Mouse (Mus musculus): ENCODE data around the gene Meis3. TPM values are rescaled to one million over a fixed set of nuclear protein-coding genes. Genes with fewer than 3 reads are reported as not detected.

Meis3 gene
- polyA plus RNA-seq, 1 experiment from 2014 or later = 96.9 TPM

DNA sequence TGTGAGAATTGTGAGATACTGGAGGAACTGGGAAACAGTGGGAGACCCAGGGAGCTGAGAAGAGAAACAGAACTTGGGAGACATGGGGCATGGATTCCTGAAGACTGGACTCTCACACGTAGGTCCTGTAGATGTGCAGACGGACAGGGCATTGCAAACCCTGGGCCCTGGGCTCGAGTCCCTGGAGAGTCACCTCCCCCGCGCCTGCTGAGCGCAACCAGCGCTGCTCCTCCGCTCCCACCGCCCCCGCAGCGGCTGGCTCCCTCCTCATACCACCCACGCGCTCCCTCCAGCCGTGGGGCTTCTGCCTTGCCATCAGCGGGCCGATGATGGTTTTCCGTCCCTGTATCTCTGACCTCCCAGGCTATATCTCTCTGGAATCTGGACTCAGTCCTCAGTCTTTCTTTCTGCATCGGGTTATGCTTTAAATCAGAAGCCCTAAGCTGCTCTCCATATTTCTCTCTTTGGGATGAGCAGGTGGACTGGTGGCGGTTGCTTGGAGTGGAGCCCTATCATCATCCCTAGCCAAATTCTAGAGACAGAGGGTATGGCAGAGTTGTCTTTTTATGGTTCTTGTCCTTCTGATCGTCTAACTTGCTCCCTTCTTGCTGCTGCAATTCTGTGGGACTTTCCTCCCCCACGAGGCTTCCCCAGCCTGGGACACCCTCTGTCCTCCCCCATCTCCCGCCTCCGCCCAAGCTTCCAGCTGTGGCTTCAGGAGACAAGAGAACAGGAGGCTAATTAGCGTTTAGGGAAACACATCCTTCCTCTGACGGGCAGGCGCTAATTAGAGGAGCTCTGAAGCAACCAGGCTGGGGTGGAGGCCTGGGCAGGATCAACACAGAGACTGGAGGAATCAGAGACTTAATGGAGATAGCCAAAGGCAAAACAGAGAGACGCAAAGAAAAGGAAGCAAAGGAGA is 28.1 kb upstream of the Meis3 start:
- peak; percentile 61 for ATAC-seq
- Histone ChIP-seq H3K4me1 (peaks cover 19% of the 10 kb centered on the region), H3K27me3 (no peaks in the 10 kb centered on the region), H3K4me3 (no peak overlapping the region), H3K9ac (no peak overlapping the region), H3K27ac (peak overlapping the region; percentile 61), H3K36me3 (ENCODE audit: poor library complexity, severe bottlenecking) (peaks cover 12% of the 10 kb centered on the region), H3K9me3 (replicated peaks) (no peaks in the 10 kb centered on the region), H3K4me2 (peak overlapping the region; percentile 7)
- WGBS = 24% methylated on average over 27 of the region's 27 CpGs

DNA sequence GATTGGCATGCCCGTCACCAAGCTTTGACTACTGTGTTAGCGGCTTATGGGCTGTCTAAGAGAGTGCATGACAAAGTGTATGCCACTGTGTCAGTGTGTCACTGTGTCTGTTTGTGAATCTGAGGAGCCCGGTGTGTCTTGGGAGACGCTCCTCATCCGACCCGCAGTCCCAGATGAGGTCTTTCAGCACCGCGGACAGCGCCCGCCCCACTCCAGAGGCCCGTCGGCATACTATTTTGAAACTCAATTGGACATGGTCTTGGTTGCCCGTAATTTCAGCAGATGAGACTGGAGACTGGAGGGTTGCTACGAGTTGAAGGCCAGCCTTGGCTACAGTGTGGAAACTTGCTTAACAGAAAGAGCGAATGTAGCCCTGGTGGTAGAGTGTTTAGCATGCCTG is 27.2 kb upstream of the Meis3 start:
- H3K9ac ChIP-seq = no peak overlapping the region
- H3K36me3 ChIP-seq (ENCODE audit: poor library complexity, severe bottlenecking) = peaks cover 12% of the 10 kb centered on the region
- no peak overlapping the region for H3K27ac ChIP-seq
- H3K9me3 ChIP-seq (replicated peaks) = no peaks in the 10 kb centered on the region
- WGBS = 15% methylated on average over 15 of the region's 15 CpGs
- peaks cover 19% of the 10 kb centered on the region for H3K4me1 ChIP-seq
- ATAC-seq = no peak
- H3K4me3 ChIP-seq = no peak overlapping the region
- H3K4me2 ChIP-seq = no peak overlapping the region
- H3K27me3 ChIP-seq = no peaks in the 10 kb centered on the region

DNA sequence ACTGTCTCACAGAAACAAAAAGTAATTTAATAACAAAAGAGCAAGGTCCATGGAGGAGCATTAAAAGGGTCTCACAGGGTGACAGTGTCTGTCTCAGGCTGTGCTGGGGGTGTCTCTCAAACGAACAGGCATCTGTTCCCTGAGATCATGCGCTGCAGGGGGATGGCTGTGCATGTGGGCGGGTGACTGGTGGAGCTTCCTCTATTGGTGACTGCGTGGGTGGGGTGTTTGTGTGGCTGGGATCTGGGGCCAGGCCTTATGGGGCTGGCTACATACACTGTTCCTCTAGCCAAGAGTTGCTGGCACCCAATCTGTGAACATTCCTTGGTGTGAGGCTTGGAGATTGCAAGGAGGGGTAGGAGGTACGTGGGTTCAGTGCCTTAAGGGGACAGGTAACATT is 25.6 kb upstream of the Meis3 start:
- H3K4me1 ChIP-seq = peaks cover 24% of the 10 kb centered on the region
- no peaks in the 10 kb centered on the region for H3K27me3 ChIP-seq
- ATAC-seq = peak; percentile 57; the same call in 1 of the 2 replicates
- H3K4me3 ChIP-seq = no peak overlapping the region
- H3K27ac ChIP-seq = peak overlapping the region; percentile 3; the same call in 1 of the 2 replicates
- H3K9me3 ChIP-seq (replicated peaks) = no peaks in the 10 kb centered on the region
- H3K36me3 ChIP-seq (ENCODE audit: poor library complexity, severe bottlenecking) = peaks cover 7% of the 10 kb centered on the region
- no peak overlapping the region for H3K4me2 ChIP-seq
- no peak overlapping the region for H3K9ac ChIP-seq
- 56% methylated on average over 5 of the region's 5 CpGs for WGBS

DNA sequence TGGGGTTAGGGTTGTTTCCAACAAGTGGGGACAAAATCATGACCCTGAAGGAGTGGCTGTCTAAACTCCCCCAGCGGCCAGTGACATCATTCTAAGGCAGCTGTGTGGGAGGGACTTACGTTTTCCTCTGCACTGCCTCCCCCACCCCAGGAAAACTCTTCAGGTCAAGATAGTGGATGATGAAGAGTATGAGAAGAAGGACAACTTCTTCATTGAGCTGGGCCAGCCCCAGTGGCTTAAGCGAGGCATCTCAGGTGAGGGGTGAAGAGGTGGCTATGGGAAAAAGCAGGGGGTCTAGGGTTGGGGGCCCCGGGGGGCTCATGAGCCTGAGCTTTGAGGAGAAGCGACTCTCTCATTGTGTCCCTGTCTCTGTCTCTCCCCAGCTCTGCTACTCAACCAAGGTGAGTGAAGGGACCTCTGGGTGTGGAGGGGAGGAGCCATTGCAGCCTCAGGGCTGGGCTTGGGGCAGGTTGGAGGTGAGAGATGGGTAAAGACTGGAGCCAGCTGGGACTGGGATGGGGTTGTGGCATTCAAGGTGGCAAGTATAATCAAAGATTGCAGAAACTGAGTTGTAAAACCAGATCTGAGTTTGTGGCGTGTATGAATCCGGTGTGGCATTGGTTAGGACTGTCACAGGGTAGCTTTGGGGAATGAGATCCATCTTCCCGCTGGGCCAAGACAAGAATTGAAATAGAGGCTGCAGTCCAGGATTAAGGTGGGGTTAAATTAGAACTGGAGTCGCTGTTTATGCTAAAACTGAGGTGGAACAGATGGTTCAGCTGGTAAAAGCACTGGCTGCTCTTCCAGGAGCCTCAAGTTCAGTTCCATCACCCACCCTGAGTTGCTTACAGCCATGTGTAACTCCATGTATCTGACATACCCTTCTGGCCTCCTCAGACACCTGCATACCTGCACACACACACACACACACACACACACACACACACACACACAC is 24.4 kb upstream of the Meis3 start:
- Histone ChIP-seq H3K27me3 (no peaks in the 10 kb centered on the region), H3K4me2 (no peak overlapping the region), H3K4me1 (peaks cover 24% of the 10 kb centered on the region), H3K9me3 (replicated peaks) (no peaks in the 10 kb centered on the region), H3K9ac (no peak overlapping the region), H3K27ac (no peak overlapping the region), H3K36me3 (ENCODE audit: poor library complexity, severe bottlenecking) (no peaks in the 10 kb centered on the region), H3K4me3 (no peak overlapping the region)
- ATAC-seq = no peak
- WGBS = 71% methylated on average over 9 of the region's 9 CpGs

DNA sequence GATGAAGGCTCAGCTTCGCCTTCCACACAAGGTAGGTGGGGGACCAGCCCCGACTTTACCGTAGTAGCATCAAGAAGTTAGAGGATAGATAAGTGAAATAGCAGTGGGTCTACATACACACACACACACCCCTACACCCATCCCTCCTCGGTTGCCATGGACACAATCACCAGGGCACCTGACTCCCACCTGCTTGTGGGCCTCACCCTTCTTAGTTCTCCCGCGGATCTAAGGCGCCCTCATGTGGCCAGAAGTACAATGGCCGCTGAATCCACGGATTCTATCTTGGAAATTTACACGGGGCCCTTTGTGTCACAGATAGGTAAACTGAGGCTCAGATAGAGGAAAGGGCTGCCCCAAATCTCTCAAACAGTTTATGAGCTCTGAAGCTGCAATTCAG is 21.4 kb upstream of the Meis3 start:
- no peaks in the 10 kb centered on the region for H3K9me3 ChIP-seq (replicated peaks)
- H3K4me3 ChIP-seq = no peak overlapping the region
- peak; percentile 87 for ATAC-seq
- WGBS = 18% methylated on average over 10 of the region's 10 CpGs
- H3K4me1 ChIP-seq = 0 out of 2 replicates have a peak, but pooled peaks cover 5% of the 10 kb centered on the region
- no peak overlapping the region for H3K27ac ChIP-seq
- H3K9ac ChIP-seq = no peak overlapping the region
- peaks cover 12% of the 10 kb centered on the region for H3K27me3 ChIP-seq
- H3K36me3 ChIP-seq (ENCODE audit: poor library complexity, severe bottlenecking) = peaks cover 7% of the 10 kb centered on the region; the same call in 1 of the 2 replicates
- H3K4me2 ChIP-seq = no peak overlapping the region

DNA sequence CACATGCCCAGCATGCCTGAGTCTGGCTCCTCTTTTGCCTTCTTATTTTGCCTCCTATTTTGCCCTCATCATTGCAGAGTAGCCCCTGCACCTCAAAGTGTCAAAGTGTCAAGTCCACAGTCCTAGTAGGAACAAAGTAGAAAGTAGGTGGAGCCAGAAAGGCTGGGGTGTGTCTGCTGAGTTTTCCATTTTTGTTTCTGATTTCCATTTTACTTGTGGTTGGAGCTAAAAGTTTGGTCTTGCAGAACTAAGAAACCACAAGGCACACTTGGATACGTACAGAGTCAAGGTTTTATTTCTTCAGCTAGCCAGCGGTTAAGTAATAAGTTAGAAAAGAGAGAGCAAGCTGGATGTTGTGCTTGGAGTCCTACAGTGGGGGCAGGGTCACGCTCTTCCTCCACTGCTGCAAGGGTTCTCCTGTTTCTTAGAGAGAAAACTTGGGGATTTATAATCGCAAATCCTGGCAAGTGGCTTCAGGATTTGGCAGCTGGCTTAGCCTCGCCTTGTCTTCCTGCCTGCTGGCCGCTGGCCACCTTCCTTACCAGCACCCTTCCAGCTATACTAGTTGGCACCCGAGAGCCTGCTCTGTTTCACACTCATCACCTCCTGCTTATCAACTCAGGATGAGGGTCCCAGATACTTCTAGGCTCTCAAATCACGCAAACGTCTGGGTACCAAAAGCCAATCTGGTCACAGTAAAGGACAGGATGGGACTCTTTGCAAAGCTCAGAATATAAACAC is 19.6 kb upstream of the Meis3 start:
- no peak; the same call in 1 of the 2 replicates for ATAC-seq
- 79% methylated on average over 9 of the region's 9 CpGs for WGBS
- H3K27ac ChIP-seq = no peak overlapping the region
- H3K4me2 ChIP-seq = no peak overlapping the region
- H3K36me3 ChIP-seq (ENCODE audit: poor library complexity, severe bottlenecking) = peaks cover 7% of the 10 kb centered on the region; the same call in 1 of the 2 replicates
- H3K9me3 ChIP-seq (replicated peaks) = no peaks in the 10 kb centered on the region
- H3K9ac ChIP-seq = no peak overlapping the region
- H3K4me1 ChIP-seq = 0 out of 2 replicates have a peak, but pooled peaks cover 5% of the 10 kb centered on the region
- no peak overlapping the region for H3K4me3 ChIP-seq
- peaks cover 26% of the 10 kb centered on the region for H3K27me3 ChIP-seq

DNA sequence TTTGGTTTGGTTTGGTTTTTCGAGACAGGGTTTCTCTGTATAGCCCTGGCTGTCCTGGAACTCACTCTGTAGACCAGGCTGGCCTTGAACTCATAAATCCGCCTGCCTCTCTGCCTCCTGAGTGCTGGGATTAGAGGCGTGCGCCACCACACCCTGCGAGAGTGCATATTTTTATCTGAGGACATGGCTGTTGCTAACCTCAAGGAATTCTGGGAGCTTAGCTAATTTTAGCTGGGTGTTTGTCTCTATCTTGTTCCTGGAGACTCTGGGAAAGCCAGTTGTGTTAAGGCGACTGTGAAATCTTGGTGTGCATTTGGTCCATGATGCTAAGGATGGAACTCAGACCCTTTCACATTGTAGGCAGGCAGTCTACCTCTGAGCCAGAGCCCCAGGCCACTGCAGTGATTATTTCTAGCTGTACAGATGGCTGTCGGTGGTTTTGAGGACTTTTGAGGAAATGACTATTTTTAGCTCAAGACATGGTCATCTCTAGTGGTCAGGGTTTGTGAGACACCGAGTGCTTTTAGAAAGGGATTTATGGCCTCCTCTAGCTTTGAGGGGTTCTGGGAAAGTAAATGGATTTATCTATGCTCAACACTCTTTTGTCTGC is 18.7 kb upstream of the Meis3 start:
- Histone ChIP-seq H3K9me3 (replicated peaks) (0 out of 2 replicates have a peak, but pooled peaks cover 1% of the 10 kb centered on the region), H3K4me1 (0 out of 2 replicates have a peak, but pooled peaks cover 5% of the 10 kb centered on the region), H3K27ac (no peak overlapping the region), H3K9ac (no peak overlapping the region), H3K27me3 (peaks cover 26% of the 10 kb centered on the region), H3K4me3 (no peak overlapping the region), H3K36me3 (ENCODE audit: poor library complexity, severe bottlenecking) (peaks cover 7% of the 10 kb centered on the region; the same call in 1 of the 2 replicates), H3K4me2 (no peak overlapping the region)
- 92% methylated on average over 8 of the region's 8 CpGs for WGBS
- ATAC-seq = no peak

DNA sequence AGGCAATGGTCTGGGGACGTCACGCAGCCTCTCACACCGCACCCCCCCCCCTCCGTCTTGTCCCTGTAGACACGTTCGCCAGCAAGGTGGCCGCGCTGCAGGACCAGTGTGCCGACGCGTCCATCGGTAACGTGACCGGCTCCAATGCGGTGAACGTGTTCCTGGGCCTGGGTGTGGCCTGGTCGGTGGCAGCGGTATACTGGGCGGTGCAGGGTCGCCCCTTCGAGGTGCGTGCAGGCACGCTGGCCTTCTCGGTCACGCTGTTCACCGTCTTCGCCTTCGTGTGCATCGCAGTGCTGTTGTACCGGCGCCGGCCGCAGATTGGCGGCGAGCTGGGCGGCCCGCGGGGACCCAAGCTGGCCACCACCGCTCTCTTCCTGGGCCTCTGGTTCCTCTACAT is 16.2 kb upstream of the Meis3 start:
- Histone ChIP-seq H3K9me3 (replicated peaks) (0 out of 2 replicates have a peak, but pooled peaks cover 5% of the 10 kb centered on the region), H3K27me3 (peaks cover 29% of the 10 kb centered on the region), H3K27ac (no peak overlapping the region), H3K36me3 (ENCODE audit: poor library complexity, severe bottlenecking) (peaks cover 7% of the 10 kb centered on the region; the same call in 1 of the 2 replicates), H3K9ac (0 out of 2 replicates have a peak overlapping the region, but pooled peaks have one; percentile 8), H3K4me3 (0 out of 2 replicates have a peak overlapping the region, but pooled peaks have one; percentile 17), H3K4me1 (no peaks in the 10 kb centered on the region), H3K4me2 (peak overlapping the region; percentile 41)
- ATAC-seq = 0 out of 2 replicates have a peak, but pooled peaks have one; percentile 11
- WGBS = 10% methylated on average over 39 of the region's 39 CpGs

DNA sequence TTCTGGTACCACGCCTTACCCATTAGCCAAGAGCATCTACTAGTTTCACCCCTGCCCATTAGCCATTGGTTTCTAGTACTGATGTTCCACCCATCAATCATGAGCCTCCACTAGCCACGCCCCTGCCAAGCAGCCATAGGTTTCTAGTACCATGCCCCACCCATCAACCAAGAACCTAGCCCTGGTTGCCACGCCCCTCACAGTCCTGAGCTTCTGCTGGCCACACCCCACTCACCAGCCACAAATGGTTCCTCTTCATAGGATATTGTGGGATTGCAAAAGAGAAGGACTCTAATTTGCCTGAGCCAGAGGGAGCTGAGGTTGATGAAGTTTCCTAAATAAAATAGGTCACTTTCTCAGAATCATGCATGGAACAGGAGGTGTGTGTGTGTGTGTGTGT is 14.2 kb upstream of the Meis3 start:
- ATAC-seq = no peak
- Histone ChIP-seq H3K4me2 (no peak overlapping the region), H3K27ac (no peak overlapping the region), H3K4me3 (no peak overlapping the region), H3K9me3 (replicated peaks) (0 out of 2 replicates have a peak, but pooled peaks cover 5% of the 10 kb centered on the region), H3K9ac (no peak overlapping the region), H3K4me1 (no peaks in the 10 kb centered on the region), H3K36me3 (ENCODE audit: poor library complexity, severe bottlenecking) (peaks cover 7% of the 10 kb centered on the region; the same call in 1 of the 2 replicates), H3K27me3 (peaks cover 29% of the 10 kb centered on the region)
- 68% methylated on average over 3 of the region's 3 CpGs for WGBS

DNA sequence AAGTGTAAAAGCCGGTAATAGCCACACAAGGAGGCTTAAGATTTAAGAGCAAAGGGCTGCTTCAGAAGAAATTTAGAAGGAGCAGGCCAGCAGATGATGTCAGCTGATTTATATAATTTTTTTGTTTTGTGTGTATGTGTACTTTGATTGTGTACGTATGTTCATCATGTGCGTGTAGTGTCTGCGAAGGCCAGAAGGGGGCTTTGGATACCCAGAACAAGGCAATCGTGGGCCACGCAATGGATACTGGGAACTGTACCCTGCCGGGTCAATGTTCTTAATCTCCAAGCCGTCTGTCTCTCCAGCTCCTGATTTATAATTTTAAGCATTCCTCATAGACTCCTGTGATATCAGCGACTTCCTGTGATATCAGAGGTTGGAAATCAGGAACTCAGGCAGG is 13.6 kb upstream of the Meis3 start:
- no peak overlapping the region for H3K4me2 ChIP-seq
- 0 out of 2 replicates have a peak, but pooled peaks cover 5% of the 10 kb centered on the region for H3K9me3 ChIP-seq (replicated peaks)
- no peak overlapping the region for H3K4me3 ChIP-seq
- H3K36me3 ChIP-seq (ENCODE audit: poor library complexity, severe bottlenecking) = peaks cover 7% of the 10 kb centered on the region; the same call in 1 of the 2 replicates
- no peak overlapping the region for H3K27ac ChIP-seq
- ATAC-seq = no peak
- H3K9ac ChIP-seq = no peak overlapping the region
- WGBS = 92% methylated on average over 9 of the region's 9 CpGs
- H3K27me3 ChIP-seq = peaks cover 29% of the 10 kb centered on the region
- no peaks in the 10 kb centered on the region for H3K4me1 ChIP-seq

DNA sequence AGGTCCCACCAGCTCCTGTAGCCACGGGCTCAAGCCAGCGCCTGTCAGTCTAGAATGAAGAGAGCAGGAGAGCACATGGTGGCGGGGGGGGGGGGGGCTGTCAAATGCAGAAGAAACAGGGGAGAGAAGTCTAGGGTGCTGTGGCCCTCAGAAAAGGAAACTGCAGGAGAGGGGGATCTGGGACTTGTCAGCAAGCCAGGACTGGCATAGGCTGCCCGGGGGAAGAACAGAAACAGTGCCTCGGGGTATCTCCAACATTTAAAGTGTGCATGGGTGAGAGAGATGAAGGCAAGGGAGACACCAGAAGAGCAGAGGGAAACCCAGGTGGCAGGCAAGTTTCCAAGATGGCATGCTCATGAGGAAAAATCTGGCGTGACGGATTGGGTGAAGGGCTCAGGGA is 12.9 kb upstream of the Meis3 start:
- H3K4me2 ChIP-seq = no peak overlapping the region
- no peaks in the 10 kb centered on the region for H3K4me1 ChIP-seq
- H3K9ac ChIP-seq = no peak overlapping the region
- 84% methylated on average over 6 of the region's 7 CpGs for WGBS
- peaks cover 29% of the 10 kb centered on the region for H3K27me3 ChIP-seq
- no peak for ATAC-seq
- peaks cover 4% of the 10 kb centered on the region; the same call in 1 of the 2 replicates for H3K36me3 ChIP-seq (ENCODE audit: poor library complexity, severe bottlenecking)
- H3K27ac ChIP-seq = no peak overlapping the region
- no peak overlapping the region for H3K4me3 ChIP-seq
- H3K9me3 ChIP-seq (replicated peaks) = 0 out of 2 replicates have a peak, but pooled peaks cover 5% of the 10 kb centered on the region

Data from forebrain, embryonic 13.5 days (tissue).